Mouse (Mus musculus): ENCODE measurements at regions not wholly inside any gene's neighbourhood (a gene's known extent, or its start where the extent isn't known, plus 50 kb on each side); places are given as distances from the start of the nearest gene placed in this dataset.

DNA sequence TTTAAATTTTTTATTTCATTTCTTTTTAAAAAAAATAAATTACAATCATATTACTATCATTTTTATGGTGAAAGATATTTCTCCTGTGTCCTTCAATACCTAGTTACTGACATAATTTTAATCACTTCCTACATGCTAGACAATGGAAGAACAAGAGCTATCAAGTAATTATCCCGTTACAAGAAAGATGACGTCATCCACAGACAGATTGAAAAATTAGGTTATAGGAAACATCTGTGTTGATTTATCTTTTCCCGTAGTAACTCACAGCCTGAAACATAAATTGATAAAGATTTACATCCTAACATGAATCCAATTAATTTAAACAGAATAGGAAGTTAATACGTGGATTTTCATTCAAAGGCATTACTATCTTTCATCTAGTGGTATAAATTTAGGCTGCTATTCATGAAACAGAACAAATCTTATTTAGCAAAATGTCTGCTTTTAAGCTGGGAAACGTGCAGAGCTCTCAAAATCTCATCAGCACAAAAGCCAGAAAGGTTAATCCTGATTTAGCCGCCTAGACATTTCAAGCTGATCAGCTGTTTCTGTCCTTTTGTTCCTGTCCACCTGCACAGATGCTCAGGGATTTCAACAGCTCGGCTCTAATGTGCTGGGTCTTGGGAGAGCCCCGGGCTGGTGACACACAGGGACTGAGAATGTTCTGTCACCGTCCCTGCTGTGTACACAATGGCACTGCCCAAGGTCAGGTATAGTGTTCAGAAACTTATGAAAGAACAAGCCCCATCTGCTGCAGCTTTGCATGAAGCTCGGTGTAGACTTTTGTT lies 189.0 kb upstream of the Cd180 start:
- DNase-seq (ENCODE audit: low spot score in 2 of 2), result no peak

DNA sequence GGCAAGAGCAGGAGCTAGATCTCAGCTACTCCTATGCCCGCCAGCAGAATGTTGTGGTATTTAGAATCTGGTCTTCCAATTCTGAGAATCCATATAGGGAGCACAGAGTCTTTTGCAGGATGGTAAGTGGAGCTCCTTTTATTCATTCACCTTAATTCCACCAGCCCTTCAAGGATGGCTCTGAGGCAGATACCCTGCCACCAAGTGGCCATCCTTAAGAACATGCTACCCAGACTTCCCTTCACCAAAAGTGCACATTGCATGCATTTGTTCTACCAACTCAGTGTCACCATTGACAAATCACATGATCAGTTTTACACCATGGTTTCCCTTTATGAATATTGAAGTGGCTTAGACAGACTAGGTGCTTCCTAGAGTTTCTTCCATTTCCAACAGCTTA lies 186.1 kb upstream of the Cd180 start:
- no peak for DNase-seq (ENCODE audit: low spot score in 2 of 2)

DNA sequence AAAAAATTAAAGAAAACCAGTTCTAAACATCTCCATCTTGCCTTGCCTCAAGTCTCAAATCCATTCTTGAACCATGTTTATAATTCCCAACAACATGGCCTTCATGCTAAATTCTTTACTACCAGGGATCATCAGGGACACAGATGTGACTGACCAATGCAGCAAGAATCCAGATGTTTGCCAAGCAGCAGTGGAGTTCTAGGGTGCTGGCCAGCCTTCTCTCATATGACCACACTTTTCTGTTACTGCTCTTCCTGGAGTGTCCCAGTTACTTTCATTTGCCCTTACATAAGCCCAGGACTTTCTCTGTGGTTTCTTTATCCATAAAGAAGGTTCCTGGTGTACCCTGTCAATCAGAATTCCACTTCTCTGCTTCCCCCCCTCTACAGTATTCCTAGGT lies 185.4 kb upstream of the Cd180 start:
- no peak for DNase-seq (ENCODE audit: low spot score in 2 of 2)

DNA sequence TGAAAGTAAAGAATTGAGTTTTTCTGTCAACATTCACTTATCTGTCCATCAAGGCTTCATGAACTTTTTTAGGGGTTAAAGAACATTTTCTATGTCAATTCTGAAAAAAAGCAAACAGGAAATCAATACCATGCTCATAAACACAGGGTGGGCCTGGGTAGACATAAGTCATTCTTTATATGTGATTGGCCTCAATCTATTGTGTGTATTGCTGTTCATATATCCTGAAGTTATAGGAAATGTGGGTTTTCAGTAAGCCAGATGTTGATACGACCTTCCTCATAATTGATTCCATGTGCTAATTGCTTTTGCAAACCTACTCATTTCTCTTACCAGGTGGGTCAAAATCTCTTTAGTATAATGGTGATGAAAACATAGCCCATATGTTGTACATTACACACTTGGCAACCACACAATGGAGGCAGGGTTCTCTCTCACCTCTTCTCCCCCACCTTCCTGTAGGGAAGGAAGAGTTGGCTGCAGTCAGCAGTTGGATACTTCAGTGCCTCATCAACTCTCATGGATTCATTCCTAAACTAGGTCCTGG lies 182.6 kb upstream of the Cd180 start:
- DNase-seq (ENCODE audit: low spot score in 2 of 2), result no peak

DNA sequence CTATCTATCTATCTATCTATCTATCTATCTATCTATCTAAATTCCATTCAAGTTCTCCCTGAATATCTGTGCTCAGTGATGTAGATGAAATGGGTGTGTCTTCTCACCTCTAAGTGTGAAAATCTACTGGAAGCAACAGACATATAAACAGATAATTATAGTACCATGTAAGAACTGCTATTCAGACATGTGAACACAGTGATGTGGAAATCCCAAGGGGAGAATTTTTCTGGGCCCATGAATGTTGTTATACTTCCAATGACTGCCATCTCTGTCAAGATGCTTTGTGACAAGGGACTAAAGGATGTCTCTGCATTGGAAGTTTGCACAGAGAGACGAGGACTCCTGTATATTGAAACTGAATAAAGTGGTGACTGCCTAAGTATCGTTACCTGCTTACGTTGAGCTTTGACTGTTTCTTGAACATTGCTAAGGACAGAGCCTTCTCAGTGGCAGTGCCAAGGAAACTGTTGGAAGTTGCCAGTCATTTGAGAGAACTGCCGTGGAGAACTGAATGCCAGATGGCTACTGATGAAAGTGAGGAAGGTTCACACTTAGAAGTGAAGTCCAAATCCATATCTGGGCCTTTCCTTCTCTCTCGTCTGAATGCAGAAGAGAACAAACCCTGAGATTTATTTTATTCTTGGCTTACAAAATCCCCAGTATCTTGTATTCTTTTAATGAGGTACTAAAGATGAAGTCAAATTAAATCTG lies 175.0 kb upstream of the Cd180 start:
- DNase-seq (ENCODE audit: low spot score in 2 of 2), result no peak

DNA sequence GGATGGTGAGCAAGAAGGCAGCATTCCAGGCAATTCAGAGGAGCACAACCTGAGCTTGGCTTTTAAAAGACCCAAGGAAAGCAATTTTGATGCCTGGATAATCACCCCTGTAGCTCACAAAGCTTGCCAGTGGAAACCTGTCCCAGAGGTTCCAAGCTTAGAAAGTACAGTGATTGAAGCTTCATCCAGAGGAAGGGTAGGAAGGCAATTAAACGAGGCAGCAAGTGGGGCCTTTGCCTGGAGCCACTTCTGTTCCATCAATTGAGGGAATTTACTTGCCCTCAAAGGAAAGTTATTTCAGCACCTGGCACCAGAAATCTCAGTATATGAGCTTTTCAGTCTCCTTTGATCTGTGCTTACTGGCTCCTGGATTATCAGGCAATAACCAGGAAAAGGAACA lies 171.9 kb upstream of the Cd180 start:
- DNase-seq (ENCODE audit: low spot score in 2 of 2), result no peak

DNA sequence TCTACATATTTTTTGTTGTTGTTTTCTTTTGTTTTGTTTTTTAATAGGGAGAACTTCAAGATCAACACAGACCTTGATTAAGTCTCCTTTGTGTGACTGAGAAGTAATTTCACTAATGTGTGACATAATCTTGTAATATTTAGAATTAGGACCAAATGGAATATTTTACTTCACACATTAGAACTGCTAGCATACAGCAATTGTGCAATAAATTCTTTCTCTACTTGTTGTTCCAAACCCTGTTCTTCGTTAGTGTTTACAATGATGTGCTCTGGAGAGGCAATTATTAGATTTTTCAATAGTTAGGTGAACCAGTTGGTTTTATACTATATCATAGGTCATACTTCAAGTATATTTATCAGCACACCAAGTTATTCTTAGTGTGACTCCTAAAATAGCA lies 171.3 kb upstream of the Cd180 start:
- DNase-seq (ENCODE audit: low spot score in 2 of 2), result no peak

DNA sequence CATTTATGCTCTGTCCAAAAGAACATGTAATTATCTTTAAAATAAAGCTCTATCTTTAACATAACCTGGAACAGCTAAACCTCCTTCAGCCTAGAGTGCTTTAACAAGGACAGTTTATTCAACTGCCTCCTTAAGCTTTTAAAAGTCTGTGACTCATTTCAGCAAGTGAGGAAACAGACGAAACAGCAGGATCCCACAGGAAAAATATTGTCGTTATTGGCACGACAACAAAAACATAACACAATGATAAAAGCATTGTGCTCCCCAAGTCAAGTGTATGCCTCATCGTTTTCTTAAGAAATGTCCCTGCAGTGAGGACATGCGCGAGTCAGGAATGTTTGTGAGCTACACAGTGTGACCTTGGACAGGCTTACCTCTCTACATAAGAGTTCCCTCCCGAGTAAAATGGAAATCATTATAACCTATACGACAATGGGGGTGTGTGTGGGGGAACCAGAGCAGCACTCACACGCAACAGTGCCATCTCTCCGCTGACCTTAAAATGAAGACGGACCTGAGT lies 166.7 kb upstream of the Cd180 start:
- no peak for DNase-seq (ENCODE audit: low spot score in 2 of 2)

DNA sequence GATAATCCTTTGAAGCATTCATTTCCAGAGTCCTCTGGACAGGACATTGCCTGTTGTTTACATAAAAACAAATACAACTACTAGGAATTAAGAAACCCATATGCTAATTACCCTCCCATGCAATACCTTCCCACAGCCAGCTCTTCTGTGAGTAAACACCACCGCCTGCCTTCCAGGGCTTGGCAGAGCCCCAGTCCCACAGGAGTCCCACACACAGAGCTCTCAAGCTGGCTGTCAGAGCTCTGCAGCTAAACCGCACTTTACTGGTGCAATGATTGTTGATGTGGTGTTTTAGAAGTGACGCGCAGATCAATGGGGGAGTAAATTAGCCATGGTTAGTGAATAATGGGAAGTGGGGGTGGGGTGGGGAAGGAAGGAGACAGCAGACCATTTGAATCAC lies 159.6 kb upstream of the Cd180 start:
- peak; percentile 74 to 76 for DNase-seq (ENCODE audit: low spot score in 2 of 2)

DNA sequence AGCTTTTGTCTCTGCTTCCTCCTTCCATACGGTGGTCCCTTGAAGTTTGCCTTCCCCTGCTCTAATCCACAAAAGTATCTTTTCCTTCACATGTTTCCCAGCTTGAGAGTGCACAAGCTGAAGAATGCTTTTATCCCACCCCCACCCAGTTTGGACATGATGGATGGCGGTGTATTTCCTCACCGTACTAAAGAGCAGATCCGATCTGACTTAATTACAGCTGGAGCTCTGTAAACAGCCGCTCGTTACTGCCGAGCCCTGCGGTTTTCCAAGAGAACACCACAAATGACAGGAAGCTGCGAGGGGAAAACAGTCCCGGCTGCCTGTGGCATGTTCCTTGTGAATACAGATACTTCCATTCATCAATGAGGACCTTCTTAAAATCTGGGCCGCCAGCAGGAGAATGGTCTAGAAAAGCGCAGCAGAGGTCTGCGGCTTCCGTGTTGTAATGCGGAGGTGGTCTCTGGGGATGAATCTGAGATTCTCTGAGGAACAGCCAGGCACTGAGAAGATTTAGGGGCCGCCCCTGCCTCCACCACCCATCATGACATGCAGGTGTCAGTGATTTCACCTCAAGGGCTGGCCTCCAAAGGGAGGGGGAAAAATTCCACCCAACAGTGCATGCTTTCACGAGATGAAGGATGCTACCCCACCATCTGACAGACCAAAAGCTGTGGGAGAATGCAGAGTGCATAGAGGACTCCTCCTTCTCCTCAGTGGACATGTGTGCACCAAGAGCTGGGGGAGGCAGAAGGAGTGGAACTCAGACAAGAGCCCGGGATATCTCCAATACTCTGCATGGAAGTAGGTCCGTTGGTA lies 155.7 kb upstream of the Cd180 start:
- DNase-seq (ENCODE audit: low spot score in 2 of 2), result peak; percentile 33 to 43

DNA sequence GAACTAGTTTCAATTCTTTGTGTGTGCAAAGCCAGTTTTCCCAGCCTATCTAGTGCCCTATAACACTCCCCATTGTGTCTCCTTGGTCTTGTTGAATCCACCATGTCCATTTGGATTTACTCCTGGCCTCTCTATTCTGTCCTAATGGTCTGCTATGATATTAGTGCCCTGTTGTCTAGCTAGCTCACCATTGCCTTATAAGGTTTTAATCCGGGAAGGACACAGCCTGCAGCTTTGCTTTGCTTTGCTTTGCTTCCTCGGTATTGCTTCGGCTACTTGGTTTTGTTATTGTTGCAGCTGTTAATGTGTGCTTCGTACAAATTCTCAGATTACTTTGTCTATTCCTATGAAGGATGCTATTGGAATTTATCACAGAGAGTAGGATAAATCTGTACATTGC lies 152.9 kb upstream of the Cd180 start:
- DNase-seq (ENCODE audit: low spot score in 2 of 2), result no peak

DNA sequence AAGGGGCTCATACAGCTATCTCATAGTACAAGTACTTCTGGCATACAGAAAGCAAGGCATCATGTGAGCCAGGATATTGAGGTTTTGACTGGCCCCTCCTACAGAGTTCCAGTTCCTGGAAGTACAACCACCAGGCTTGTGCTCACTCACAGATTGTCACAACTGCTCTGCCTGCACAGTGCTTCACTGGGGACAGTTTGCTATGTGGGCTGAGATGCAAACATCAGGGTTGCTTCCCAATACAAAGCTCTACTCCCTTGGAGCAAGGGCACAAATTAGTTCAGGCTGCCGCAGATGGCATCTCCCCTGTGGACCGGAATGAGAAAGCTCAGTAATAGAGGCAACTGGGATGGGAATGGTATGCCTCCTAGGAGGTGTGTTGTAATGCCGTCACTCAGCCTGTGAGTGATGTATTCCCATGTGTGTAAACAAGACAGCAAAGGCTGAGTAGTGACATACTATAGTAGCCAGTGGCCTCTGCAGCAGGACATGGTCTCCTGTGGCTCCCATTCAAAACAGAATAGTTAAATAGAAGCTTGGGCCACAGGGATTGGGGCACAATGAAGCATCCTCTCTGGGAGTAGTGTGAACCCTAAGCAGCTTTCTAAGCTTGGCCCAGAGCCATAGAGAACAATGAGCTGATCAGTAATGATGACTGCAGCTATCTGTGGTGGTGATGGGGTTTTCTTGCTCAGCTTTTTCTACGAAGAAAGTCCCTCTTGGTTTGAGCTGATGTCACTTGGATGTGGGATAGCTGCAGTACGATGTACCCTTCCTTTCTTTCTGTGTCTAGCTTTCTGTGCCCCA lies 148.8 kb upstream of the Cd180 start:
- no peak for DNase-seq (ENCODE audit: low spot score in 2 of 2)

DNA sequence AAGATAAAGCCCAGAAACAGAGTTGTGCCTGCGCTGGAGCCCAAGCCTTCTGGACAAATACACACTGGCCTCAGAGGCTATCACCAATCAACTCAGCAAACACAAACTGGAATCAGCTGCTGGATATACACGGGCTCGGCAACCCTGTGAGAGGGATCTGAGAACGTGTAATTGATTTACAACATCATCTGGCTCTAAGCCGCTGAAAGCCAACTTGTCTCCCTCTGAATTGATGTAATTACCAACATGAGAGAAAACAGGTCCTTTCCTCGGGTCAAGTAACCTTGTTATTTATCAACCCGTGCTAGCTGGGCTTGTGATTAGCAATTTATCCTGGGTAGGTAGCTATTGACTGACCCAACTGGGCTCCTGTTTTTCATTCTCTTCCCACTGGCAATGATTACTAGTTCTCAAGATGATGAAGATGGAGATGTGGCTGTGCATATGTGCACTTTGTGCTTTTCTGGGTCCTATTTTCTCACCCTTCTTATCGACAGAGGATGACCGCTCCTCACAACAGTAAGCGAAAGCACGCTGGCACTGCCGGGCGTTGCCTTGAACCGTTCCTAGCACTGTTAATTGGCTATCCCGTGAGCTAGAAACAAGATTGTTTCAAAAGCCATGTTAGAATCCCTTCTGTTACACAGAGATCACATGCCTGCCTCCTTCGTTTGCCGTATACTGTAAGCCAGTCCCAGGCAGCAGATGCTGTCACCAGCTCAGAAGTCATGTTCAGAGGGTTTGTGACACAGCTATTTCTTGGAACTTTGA lies 147.3 kb upstream of the Cd180 start:
- DNase-seq (ENCODE audit: low spot score in 2 of 2), result no peak

DNA sequence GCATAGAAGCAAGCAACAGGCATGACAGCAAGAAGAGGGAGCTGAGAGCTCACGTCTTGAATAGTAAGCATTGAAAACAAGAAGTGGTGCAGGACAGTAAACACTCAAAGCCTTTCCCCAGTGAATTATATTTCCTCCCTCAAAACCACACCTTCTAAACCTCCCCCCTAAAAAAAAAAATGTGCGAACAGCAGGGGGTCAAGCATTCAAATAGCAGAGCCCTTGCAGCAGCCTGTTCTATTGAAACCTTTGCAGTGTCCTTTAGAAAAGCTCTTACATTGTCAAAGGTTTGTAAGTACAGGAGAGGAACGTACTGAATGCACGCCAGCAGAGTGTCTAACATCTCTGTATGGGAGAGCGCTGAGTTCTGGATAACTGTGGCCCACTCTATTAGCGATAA lies 145.1 kb upstream of the Cd180 start:
- no peak for DNase-seq (ENCODE audit: low spot score in 2 of 2)

DNA sequence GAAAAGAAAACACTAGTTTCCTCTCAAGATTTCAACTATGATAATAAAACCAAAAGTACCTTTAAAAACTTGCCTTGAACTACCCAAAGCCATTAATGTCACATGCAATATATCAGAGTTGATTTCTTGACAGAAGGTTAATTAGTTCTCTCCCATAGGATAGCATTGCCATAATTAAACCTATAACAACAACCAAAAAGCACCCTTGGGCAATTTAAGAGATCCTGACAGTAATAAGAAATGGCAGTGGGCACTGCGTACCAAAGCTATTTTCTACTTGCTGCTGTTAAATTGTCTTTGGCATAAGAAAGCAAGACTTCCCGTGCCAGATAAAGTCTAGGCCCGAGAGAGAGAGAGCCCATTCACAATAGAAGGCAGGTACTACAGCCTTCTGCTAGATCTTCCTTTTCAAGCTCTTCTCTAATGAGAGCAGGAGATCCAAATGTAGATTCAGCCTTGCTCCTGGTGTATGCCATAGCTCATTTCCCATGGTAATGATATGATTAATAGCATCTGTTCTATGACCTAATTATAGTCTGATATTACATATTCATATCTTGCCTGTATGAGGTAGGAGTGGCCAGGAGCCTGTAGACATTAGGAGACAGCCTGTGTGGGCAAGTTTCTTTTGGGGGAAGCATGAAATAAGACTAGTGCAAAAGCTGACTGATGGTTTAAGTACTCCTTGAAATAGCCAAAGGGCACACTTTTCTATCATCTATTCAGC lies 126.3 kb upstream of the Cd180 start:
- DNase-seq (ENCODE audit: low spot score in 2 of 2), result no peak

DNA sequence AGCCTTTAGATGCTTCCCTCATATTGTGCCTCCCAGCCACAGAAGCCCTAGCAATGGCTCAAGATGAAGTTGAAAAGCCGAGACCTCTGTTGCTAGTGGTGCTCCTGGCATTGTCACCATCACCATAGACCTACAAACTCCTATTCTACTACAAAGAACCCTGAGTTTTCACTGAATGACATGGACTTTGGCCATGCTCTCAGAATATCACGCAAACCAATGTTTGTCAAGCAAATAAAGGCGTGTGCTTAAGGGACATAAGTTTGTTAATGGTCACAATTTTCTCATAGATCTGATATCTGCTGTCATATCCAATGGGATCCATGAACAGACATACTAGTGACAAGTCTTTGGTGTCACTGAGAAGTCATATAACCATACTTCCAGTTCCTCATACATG lies 123.8 kb upstream of the Cd180 start:
- DNase-seq (ENCODE audit: low spot score in 2 of 2), result no peak

DNA sequence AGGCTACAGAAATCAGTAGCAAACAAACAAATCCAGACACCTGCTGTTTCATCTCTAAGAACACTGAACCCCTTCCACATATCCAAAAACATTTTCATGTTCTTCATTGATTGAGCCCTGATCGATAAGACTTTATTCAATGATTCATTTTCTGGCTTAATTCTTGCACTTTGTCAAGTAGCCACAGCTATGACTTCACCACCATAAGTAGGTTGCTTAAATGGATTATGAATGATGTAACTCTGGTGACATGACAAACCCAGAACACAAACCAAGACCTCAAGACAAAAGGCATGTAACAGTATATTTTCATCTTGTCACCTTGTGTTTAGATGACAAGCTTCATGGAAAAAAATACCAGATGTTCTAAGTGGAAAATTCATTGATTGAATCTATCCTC lies 123.1 kb upstream of the Cd180 start:
- no peak for DNase-seq (ENCODE audit: low spot score in 2 of 2)

DNA sequence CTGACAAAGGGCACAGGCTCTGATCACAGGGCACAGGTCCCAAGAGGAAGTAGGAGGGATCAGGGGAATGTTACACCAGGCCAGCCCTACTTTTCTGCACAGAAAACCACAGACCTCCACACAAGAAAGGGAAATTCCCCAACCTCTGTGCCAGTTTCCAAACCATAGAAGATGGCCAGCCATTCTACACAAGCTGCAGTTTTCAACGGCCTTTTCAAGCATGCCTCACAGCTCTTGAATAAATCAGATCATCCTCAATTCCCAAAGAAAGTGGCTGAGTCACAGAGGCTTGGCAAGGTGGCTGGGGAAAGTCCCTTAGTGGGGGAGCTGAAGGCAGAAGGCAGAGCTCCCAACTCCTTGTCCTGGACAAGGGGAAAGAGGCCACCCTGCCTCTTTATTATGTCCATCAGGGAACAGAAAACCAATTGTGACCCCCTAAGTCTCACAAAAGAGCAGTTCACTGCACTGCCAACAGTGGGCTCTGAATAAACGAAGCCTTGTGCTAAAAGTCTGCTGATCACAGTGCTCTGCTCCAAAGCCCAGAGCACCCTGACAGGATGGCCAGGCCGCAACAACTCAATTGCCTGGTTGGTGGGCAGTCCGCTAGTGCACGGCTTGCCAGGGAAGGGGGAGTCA lies 120.0 kb upstream of the Cd180 start:
- DNase-seq (ENCODE audit: low spot score in 2 of 2), result peak; percentile 81 to 88
